Mouse (Mus musculus) megakaryocyte, embryonic 14.5 days (primary cell): ENCODE measurements around the gene Gpnmb.

Source experiments
- FLI1 ChIP-seq: IDR thresholded peaks from 2 replicates; pipeline ENCODE4 v1.6.1; 2012; ENCODE audit warnings: low read length, inconsistent platforms, mixed read lengths
- GATA1 ChIP-seq: IDR thresholded peaks from 3 replicates; pipeline ENCODE4 v1.6.1; 2012; ENCODE audit warnings: mixed read lengths, low read length, inconsistent platforms, borderline replicate concordance

DNA sequence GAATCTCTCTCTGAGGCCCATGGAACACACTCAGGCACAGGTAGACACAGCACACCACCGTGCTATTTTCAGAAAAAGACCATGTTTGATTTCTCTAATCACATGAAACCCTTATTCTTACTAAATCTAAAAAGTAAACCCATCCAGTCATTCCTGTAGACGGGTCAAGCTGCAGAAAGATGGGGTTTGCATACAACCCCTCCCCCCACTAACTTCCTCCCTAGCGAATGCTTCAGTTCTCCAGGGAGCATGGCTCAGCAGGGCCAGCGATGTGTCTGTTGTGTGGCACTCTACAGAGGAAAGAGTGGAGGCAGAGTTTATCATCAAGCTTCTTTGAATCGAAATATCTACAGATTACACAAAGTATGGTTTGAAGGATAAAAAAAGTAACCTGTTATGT lies 79.2 kb downstream of the Gpnmb start:
- TF ChIP-seq GATA1 (no peak), FLI1 (no peak)
